19 mouse cellular contexts compared by ENCODE assay signal in the genomic region with DNA sequence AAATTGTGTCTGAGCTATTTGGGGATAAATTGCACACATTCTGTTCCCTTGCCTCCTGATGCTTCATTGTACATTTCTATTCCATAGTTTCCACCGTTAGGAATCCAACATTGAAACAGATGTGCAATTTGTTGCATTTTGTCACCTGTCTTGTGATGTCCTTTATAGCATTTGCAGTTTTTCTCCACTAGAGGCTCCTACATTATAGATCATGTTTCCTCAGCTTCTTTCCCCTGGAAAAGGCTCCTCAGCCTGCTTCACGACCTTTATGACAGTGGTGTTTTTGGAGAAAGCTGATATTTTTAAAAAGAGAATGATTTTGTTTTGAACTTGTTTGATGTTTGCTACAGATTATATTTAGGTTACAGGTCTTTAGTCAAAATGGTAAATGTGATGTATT. TPM values are rescaled to one million over a fixed set of nuclear protein-coding genes. Genes with fewer than 3 reads are reported as not detected.
DNase-seq lines count a peak whose midpoint lies in the region; ATAC-seq and TF ChIP-seq lines count a peak whose summit lies in the region.
"Had no signal": no experiment of that assay in that cellular context is flagged by ENCODE, and none has a peak within 500 bp of the region (broad histone marks: within the 10 kb centered on the region; RNA-seq: fewer than 3 reads in every experiment).

No protein-coding gene starts in this region.

- no peak for TF ChIP-seq POLR2A in cerebellum, adult 2 months (IDR thresholded peaks at IDR 0.05; ENCODE audit: borderline replicate concordance, insufficient read depth, low read length)

- WGBS in cerebellum, adult 2 months, result 16% methylated on average over 2 of the region's 2 CpGs
- 24% methylated on average over 2 of the region's 2 CpGs for WGBS in hindbrain, postnatal 0 days
- WGBS in hindbrain, embryonic 12.5 days, result 36% methylated on average over 2 of the region's 2 CpGs
- WGBS in midbrain, embryonic 14.5 days, result 32% methylated on average over 2 of the region's 2 CpGs
- 26% methylated on average over 2 of the region's 2 CpGs for WGBS in midbrain, embryonic 13.5 days

- H3K27me3 ChIP-seq in cerebellum, adult 2 months (ENCODE audit: control insufficient read depth, insufficient read depth, low read length), result no peaks in the 10 kb centered on the region
- no peaks in the 10 kb centered on the region for H3K27me3 ChIP-seq in hindbrain, postnatal 0 days (ENCODE audit: insufficient read depth, low read length)
- H3K27me3 ChIP-seq in hindbrain, embryonic 12.5 days, result no peaks in the 10 kb centered on the region
- no peaks in the 10 kb centered on the region for H3K27me3 ChIP-seq in midbrain, embryonic 14.5 days (ENCODE audit: control insufficient read depth, insufficient read depth, low read length)
- H3K27me3 ChIP-seq in midbrain, embryonic 13.5 days, result no peaks in the 10 kb centered on the region
- H3K27me3 ChIP-seq: embryonic facial prominence, embryonic 13.5 days; forebrain, embryonic 12.5 days had no signal

- DNase-seq in cerebellum, adult 2 months, result no peak
- DNase-seq in cerebellum, adult 11-12 months, result no peak
- peak; percentile 69 for DNase-seq in hindbrain, postnatal 0 days (ENCODE audit: low spot score)
- DNase-seq in midbrain, embryonic 14.5 days, result peak; percentile 68
- no peak for DNase-seq in adrenal gland, postnatal 10 days
- DNase-seq: adrenal gland, postnatal 25 days; cerebellum, adult 11 months; kidney, postnatal 25 days; liver, embryonic 13.5 days had no signal

- H3K36me3 ChIP-seq in hindbrain, postnatal 0 days (ENCODE audit: insufficient read depth, low read length), result no peaks in the 10 kb centered on the region
- no peaks in the 10 kb centered on the region for H3K36me3 ChIP-seq in hindbrain, embryonic 12.5 days
- no peaks in the 10 kb centered on the region for H3K36me3 ChIP-seq in midbrain, embryonic 14.5 days (ENCODE audit: control insufficient read depth, insufficient read depth, low read length)
- H3K36me3 ChIP-seq in midbrain, embryonic 13.5 days, result no peaks in the 10 kb centered on the region
- H3K36me3 ChIP-seq: embryonic facial prominence, embryonic 13.5 days; forebrain, embryonic 12.5 days; hindbrain, embryonic 10.5 days; liver, embryonic 13.5 days had no signal

- H3K4me2 ChIP-seq in hindbrain, postnatal 0 days (ENCODE audit: low read depth, low read length), result no peak overlapping the region
- no peak overlapping the region for H3K4me2 ChIP-seq in hindbrain, embryonic 12.5 days (replicated peaks)
- no peak overlapping the region for H3K4me2 ChIP-seq in midbrain, embryonic 14.5 days (ENCODE audit: low read length)
- H3K4me2 ChIP-seq in midbrain, embryonic 13.5 days (replicated peaks), result no peak overlapping the region
- H3K4me2 ChIP-seq: embryonic facial prominence, embryonic 13.5 days; forebrain, embryonic 12.5 days; liver, embryonic 13.5 days had no signal

- no peak overlapping the region for H3K9ac ChIP-seq in hindbrain, postnatal 0 days (replicated peaks; ENCODE audit: low read length)
- H3K9ac ChIP-seq in hindbrain, embryonic 12.5 days, result no peak overlapping the region
- no peak overlapping the region for H3K9ac ChIP-seq in midbrain, embryonic 14.5 days (replicated peaks; ENCODE audit: low read length)
- no peak overlapping the region for H3K9ac ChIP-seq in midbrain, embryonic 13.5 days (replicated peaks)
- H3K9ac ChIP-seq: embryonic facial prominence, embryonic 13.5 days; forebrain, embryonic 12.5 days; liver, embryonic 13.5 days had no signal

- peak; percentile 31; the same call in 1 of the 2 replicates for TF ChIP-seq CTCF in cerebellum, adult 2 months (IDR thresholded peaks at IDR 0.05; ENCODE audit: borderline replicate concordance, insufficient read depth, low read depth, low read length)
- peak; percentile 69 for TF ChIP-seq CTCF in hindbrain, postnatal 0 days (IDR thresholded peaks at IDR 0.05; ENCODE audit: low read depth)

- H3K27ac ChIP-seq in cerebellum, adult 2 months (ENCODE audit: insufficient read depth, low read length), result no peak overlapping the region
- H3K27ac ChIP-seq in hindbrain, postnatal 0 days, result no peak overlapping the region
- H3K27ac ChIP-seq in hindbrain, embryonic 12.5 days, result no peak overlapping the region
- no peak overlapping the region for H3K27ac ChIP-seq in midbrain, embryonic 14.5 days (replicated peaks; ENCODE audit: low read depth, low read length)
- no peak overlapping the region for H3K27ac ChIP-seq in midbrain, embryonic 13.5 days
- H3K27ac ChIP-seq: embryonic facial prominence, embryonic 13.5 days; forebrain, embryonic 12.5 days; hindbrain, embryonic 10.5 days; liver, embryonic 13.5 days had no signal

- H3K4me1 ChIP-seq in cerebellum, adult 2 months (ENCODE audit: control insufficient read depth, insufficient read depth, low read length), result no peaks in the 10 kb centered on the region; the same call in 1 of the 2 replicates
- no peaks in the 10 kb centered on the region for H3K4me1 ChIP-seq in hindbrain, postnatal 0 days (ENCODE audit: insufficient read depth, low read length)
- no peaks in the 10 kb centered on the region for H3K4me1 ChIP-seq in hindbrain, embryonic 12.5 days
- no peaks in the 10 kb centered on the region for H3K4me1 ChIP-seq in midbrain, embryonic 14.5 days (ENCODE audit: control insufficient read depth, insufficient read depth, low read length)
- no peaks in the 10 kb centered on the region for H3K4me1 ChIP-seq in midbrain, embryonic 13.5 days (replicated peaks)
- H3K4me1 ChIP-seq: embryonic facial prominence, embryonic 13.5 days; forebrain, embryonic 12.5 days; hindbrain, embryonic 10.5 days; liver, embryonic 13.5 days; megakaryocyte, embryonic 14.5 days had no signal

- H3K4me3 ChIP-seq in cerebellum, adult 2 months (replicated peaks; ENCODE audit: insufficient read depth, low read depth, low read length), result no peak overlapping the region
- no peak overlapping the region for H3K4me3 ChIP-seq in hindbrain, postnatal 0 days (ENCODE audit: low read length)
- H3K4me3 ChIP-seq in hindbrain, embryonic 12.5 days, result no peak overlapping the region
- H3K4me3 ChIP-seq in midbrain, embryonic 14.5 days (replicated peaks; ENCODE audit: low read depth, low read length), result no peak overlapping the region
- no peak overlapping the region for H3K4me3 ChIP-seq in midbrain, embryonic 13.5 days (replicated peaks)
- H3K4me3 ChIP-seq: embryonic facial prominence, embryonic 13.5 days; forebrain, embryonic 12.5 days; hindbrain, embryonic 10.5 days; liver, embryonic 13.5 days; megakaryocyte, embryonic 14.5 days had no signal

- ATAC-seq in hindbrain, postnatal 0 days, result 0 out of 2 replicates have a peak, but pooled peaks have one; percentile 35
- no peak for ATAC-seq in hindbrain, embryonic 12.5 days (ENCODE audit: low FRiP score)
- ATAC-seq in midbrain, embryonic 14.5 days (ENCODE audit: low FRiP score, low TSS enrichment), result no peak
- no peak for ATAC-seq in midbrain, embryonic 13.5 days
- ATAC-seq in activated CD4-positive, CD25-positive, alpha-beta regulatory T cell, adult 4 months, result no peak

- no peaks in the 10 kb centered on the region for H3K9me3 ChIP-seq in hindbrain, postnatal 0 days (ENCODE audit: low read length)
- H3K9me3 ChIP-seq in hindbrain, embryonic 12.5 days (replicated peaks), result no peaks in the 10 kb centered on the region
- H3K9me3 ChIP-seq in midbrain, embryonic 14.5 days (ENCODE audit: control insufficient read depth, low read length), result no peaks in the 10 kb centered on the region
- H3K9me3 ChIP-seq in midbrain, embryonic 13.5 days, result no peaks in the 10 kb centered on the region
- H3K9me3 ChIP-seq: embryonic facial prominence, embryonic 13.5 days; forebrain, embryonic 12.5 days; hindbrain, embryonic 10.5 days; liver, embryonic 13.5 days; megakaryocyte, embryonic 14.5 days had no signal

RNA-seq across cellular contexts. Expression of gene Gm10837, which starts 18.7 kb away (rescaled TPM):
- 2.7 TPM in 2 replicates for polyA plus RNA-seq in cerebellum, adult 2 months (2012; rRNA removed)
- 0.93 and 4.7 TPM in 2 replicates for total RNA-seq in hindbrain, postnatal 0 days (2014; rRNA removed)
- polyA plus RNA-seq in hindbrain, postnatal 0 days (2015; fragmentation: Nextera tagmentation; extraction: Ambion mirVana), result 1.2 and 1.4 TPM in 2 replicates
- 0.55 and 0.58 TPM in 2 replicates for polyA plus RNA-seq in hindbrain, embryonic 12.5 days (2016; fragmentation: Nextera tagmentation; extraction: Ambion mirVana)
- 0.38 and 0.72 TPM in 2 replicates for polyA plus RNA-seq in midbrain, embryonic 14.5 days (2014; fragmentation: Nextera tagmentation; extraction: Ambion mirVana)
- 0.43 and 0.73 TPM in 2 replicates for polyA plus RNA-seq in midbrain, embryonic 13.5 days (2015; fragmentation: Nextera tagmentation; extraction: Ambion mirVana)
- not detected for total RNA-seq in adrenal gland, postnatal 10 days (2021)
- polyA plus RNA-seq in activated CD4-positive, CD25-positive, alpha-beta regulatory T cell, adult 4 months (2017; shearing (Covaris generic)), result not detected
- total RNA-seq: adrenal gland, postnatal 25 days; heart, adult 18-20 months; left cerebral cortex, adult 18-20 months had no signal
- polyA plus RNA-seq: embryonic facial prominence, embryonic 13.5 days; liver, embryonic 13.5 days; testis, adult 2 months had no signal

RNA-seq across cellular contexts. Expression of gene Pcca, which starts 25.1 kb away (rescaled TPM):
- polyA plus RNA-seq in cerebellum, adult 2 months (2012; rRNA removed), result 68.3 and 84.5 TPM in 2 replicates
- 6.7 and 13.4 TPM in 2 replicates for total RNA-seq in hindbrain, postnatal 0 days (2014; rRNA removed)
- 39.1 and 42.8 TPM in 2 replicates for polyA plus RNA-seq in hindbrain, postnatal 0 days (2015; fragmentation: Nextera tagmentation; extraction: Ambion mirVana)
- 33.4 and 34.9 TPM in 2 replicates for polyA plus RNA-seq in hindbrain, embryonic 12.5 days (2016; fragmentation: Nextera tagmentation; extraction: Ambion mirVana)
- polyA plus RNA-seq in midbrain, embryonic 14.5 days (2014; fragmentation: Nextera tagmentation; extraction: Ambion mirVana), result 19.1 and 29.9 TPM in 2 replicates
- polyA plus RNA-seq in midbrain, embryonic 13.5 days (2015; fragmentation: Nextera tagmentation; extraction: Ambion mirVana), result 24.2 and 27.4 TPM in 2 replicates
- 100 to 1,000 TPM; 167 to 170 TPM for total RNA-seq in adrenal gland, postnatal 10 days (2021)
- polyA plus RNA-seq in activated CD4-positive, CD25-positive, alpha-beta regulatory T cell, adult 4 months (2017; shearing (Covaris generic)), result 10 to 100 TPM; 11.5 to 19.5 TPM

RNA-seq across cellular contexts. Expression of gene Zic2, which starts 33.8 kb away (rescaled TPM):
- 157 and 186 TPM in 2 replicates for polyA plus RNA-seq in cerebellum, adult 2 months (2012; rRNA removed)
- total RNA-seq in hindbrain, postnatal 0 days (2014; rRNA removed), result 234 TPM in 2 replicates
- polyA plus RNA-seq in hindbrain, postnatal 0 days (2015; fragmentation: Nextera tagmentation; extraction: Ambion mirVana), result 35.9 and 40.2 TPM in 2 replicates
- 18.3 TPM in 2 replicates for polyA plus RNA-seq in hindbrain, embryonic 12.5 days (2016; fragmentation: Nextera tagmentation; extraction: Ambion mirVana)
- 10.3 and 10.8 TPM in 2 replicates for polyA plus RNA-seq in midbrain, embryonic 14.5 days (2014; fragmentation: Nextera tagmentation; extraction: Ambion mirVana)
- 10.3 and 10.7 TPM in 2 replicates for polyA plus RNA-seq in midbrain, embryonic 13.5 days (2015; fragmentation: Nextera tagmentation; extraction: Ambion mirVana)
- under 1 TPM; 0.15 to 0.21 TPM for total RNA-seq in adrenal gland, postnatal 10 days (2021)
- polyA plus RNA-seq in activated CD4-positive, CD25-positive, alpha-beta regulatory T cell, adult 4 months (2017; shearing (Covaris generic)), result not detected
- total RNA-seq: adrenal gland, postnatal 25 days; heart, adult 18-20 months had no signal
- polyA plus RNA-seq: liver, embryonic 13.5 days had no signal

RNA-seq across cellular contexts. Expression of gene Zic5, which starts 43.6 kb away (rescaled TPM):
- 27.5 and 30.4 TPM in 2 replicates for polyA plus RNA-seq in cerebellum, adult 2 months (2012; rRNA removed)
- 46.2 and 51.3 TPM in 2 replicates for total RNA-seq in hindbrain, postnatal 0 days (2014; rRNA removed)
- polyA plus RNA-seq in hindbrain, postnatal 0 days (2015; fragmentation: Nextera tagmentation; extraction: Ambion mirVana), result 31.0 and 31.1 TPM in 2 replicates
- polyA plus RNA-seq in hindbrain, embryonic 12.5 days (2016; fragmentation: Nextera tagmentation; extraction: Ambion mirVana), result 18.1 and 25.0 TPM in 2 replicates
- 9.9 and 14.9 TPM in 2 replicates for polyA plus RNA-seq in midbrain, embryonic 14.5 days (2014; fragmentation: Nextera tagmentation; extraction: Ambion mirVana)
- polyA plus RNA-seq in midbrain, embryonic 13.5 days (2015; fragmentation: Nextera tagmentation; extraction: Ambion mirVana), result 15.5 and 16.7 TPM in 2 replicates
- not detected for total RNA-seq in adrenal gland, postnatal 10 days (2021)
- polyA plus RNA-seq in activated CD4-positive, CD25-positive, alpha-beta regulatory T cell, adult 4 months (2017; shearing (Covaris generic)), result under 1 TPM in 1 of 2 experiments, not detected in 1; 0.12 TPM
- total RNA-seq: adrenal gland, postnatal 25 days; heart, adult 18-20 months had no signal

RNA-seq across cellular contexts. Expression of gene Gm5089, which starts 58.1 kb away (rescaled TPM):
- 0.49 TPM in 2 replicates for polyA plus RNA-seq in cerebellum, adult 2 months (2012; rRNA removed)
- total RNA-seq in hindbrain, postnatal 0 days (2014; rRNA removed), result 1.2 and 3.0 TPM in 2 replicates
- polyA plus RNA-seq in hindbrain, postnatal 0 days (2015; fragmentation: Nextera tagmentation; extraction: Ambion mirVana), result 0.56 and 0.82 TPM in 2 replicates
- polyA plus RNA-seq in hindbrain, embryonic 12.5 days (2016; fragmentation: Nextera tagmentation; extraction: Ambion mirVana), result 2.8 and 4.0 TPM in 2 replicates
- polyA plus RNA-seq in midbrain, embryonic 14.5 days (2014; fragmentation: Nextera tagmentation; extraction: Ambion mirVana), result 0.70 and 0.75 TPM in 2 replicates
- polyA plus RNA-seq in midbrain, embryonic 13.5 days (2015; fragmentation: Nextera tagmentation; extraction: Ambion mirVana), result 1.1 and 2.3 TPM in 2 replicates
- total RNA-seq in adrenal gland, postnatal 10 days (2021), result not detected
- not detected for polyA plus RNA-seq in activated CD4-positive, CD25-positive, alpha-beta regulatory T cell, adult 4 months (2017; shearing (Covaris generic))
- total RNA-seq: adrenal gland, postnatal 25 days; heart, adult 18-20 months had no signal
- polyA plus RNA-seq: liver, embryonic 13.5 days; testis, adult 2 months had no signal

Comparison
In these comparisons a context has a peak if more than half of its experiments do, and no peak if none do; other contexts are left out.
1. DNase-seq: peak in hindbrain, postnatal 0 days (single experiment) and midbrain, embryonic 14.5 days (single experiment); none in cerebellum, adult 2 months (0 of 2), cerebellum, adult 11-12 months (single experiment) and adrenal gland, postnatal 10 days (single experiment).
2. RNA of gene Zic2, which starts 33.8 kb away (polyA plus RNA-seq): 157 to 186 TPM in cerebellum, adult 2 months, 35.9 to 40.2 TPM in hindbrain, postnatal 0 days, 18.3 TPM in hindbrain, embryonic 12.5 days, 10.3 to 10.8 TPM in midbrain, embryonic 14.5 days and 10.3 to 10.7 TPM in midbrain, embryonic 13.5 days; not detected in activated CD4-positive, CD25-positive, alpha-beta regulatory T cell, adult 4 months; every median in the first group is over 10 times any median in the second.